8 mouse cellular contexts compared by ENCODE assay signal in the genomic region with DNA sequence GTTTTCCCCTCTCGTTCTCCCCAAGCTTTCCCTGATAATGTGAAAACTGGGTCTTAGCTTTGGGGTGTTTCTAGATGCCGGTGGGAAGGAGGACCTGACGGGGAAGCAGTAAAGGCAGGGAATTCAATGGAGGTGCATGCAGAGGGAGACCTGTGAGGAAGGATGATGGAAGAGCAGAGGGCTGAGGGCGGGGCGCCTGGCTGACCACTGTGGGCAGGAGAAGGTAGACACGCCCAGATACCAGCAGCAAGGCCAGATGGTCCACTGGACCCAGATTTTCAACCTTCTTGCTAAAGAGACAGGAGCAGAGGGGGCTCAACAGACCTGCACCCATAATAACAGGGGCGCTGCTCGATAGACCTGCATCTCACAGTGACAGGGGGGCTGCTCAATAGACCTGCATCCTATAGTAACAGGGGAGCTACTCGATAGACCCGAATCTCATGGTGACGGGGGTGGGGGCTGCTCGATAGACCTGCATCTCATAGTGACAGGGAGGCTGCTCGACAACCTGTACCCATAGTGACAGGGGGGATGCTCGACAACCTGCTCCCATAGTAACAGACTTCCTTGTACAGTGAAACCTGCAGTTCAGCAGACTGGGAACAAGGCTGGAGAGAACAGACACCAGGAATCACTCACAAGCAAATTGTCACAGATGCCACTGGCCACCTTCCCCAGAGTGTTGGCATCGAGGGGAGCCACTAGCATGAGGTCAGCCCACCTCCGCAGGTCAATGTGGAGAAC. TPM values are rescaled to one million over a fixed set of nuclear protein-coding genes. Genes with fewer than 3 reads are reported as not detected.
DNase-seq lines count a peak whose midpoint lies in the region; ATAC-seq and TF ChIP-seq lines count a peak whose summit lies in the region.

No protein-coding gene starts in this region.

- H3K27me3 ChIP-seq in kidney, embryonic 16.5 days (ENCODE audit: insufficient read depth, low read length), result no peaks in the 10 kb centered on the region
- no peaks in the 10 kb centered on the region for H3K27me3 ChIP-seq in testis, adult 2 months (ENCODE audit: control insufficient read depth, insufficient read depth, low read length)
- no peaks in the 10 kb centered on the region for H3K27me3 ChIP-seq in intestine, embryonic 16.5 days (replicated peaks; ENCODE audit: control insufficient read depth, insufficient read depth, low read length)

- H3K4me3 ChIP-seq in kidney, embryonic 16.5 days (ENCODE audit: low read length), result no peak overlapping the region
- no peak overlapping the region for H3K4me3 ChIP-seq in testis, adult 2 months (ENCODE audit: control insufficient read depth, low read depth, low read length)
- H3K4me3 ChIP-seq in intestine, embryonic 16.5 days (ENCODE audit: low read length), result no peak overlapping the region

- ATAC-seq in kidney, embryonic 16.5 days (ENCODE audit: low FRiP score, low TSS enrichment), result no peak
- ATAC-seq in intestine, embryonic 16.5 days, result no peak

- H3K4me1 ChIP-seq in kidney, embryonic 16.5 days (ENCODE audit: insufficient read depth, low read length), result peaks cover 29% of the 10 kb centered on the region
- H3K4me1 ChIP-seq in testis, adult 2 months (ENCODE audit: control insufficient read depth, insufficient read depth, low read length), result peaks cover 10% of the 10 kb centered on the region
- peaks cover 27% of the 10 kb centered on the region for H3K4me1 ChIP-seq in intestine, embryonic 16.5 days (ENCODE audit: control insufficient read depth, insufficient read depth, low read length)

- DNase-seq in kidney, postnatal 4 days, result no peak
- DNase-seq in testis, postnatal 14 days (ENCODE audit: low spot score), result no peak
- DNase-seq in T-cell, adult 2 months (ENCODE audit: low spot score), result no peak
- DNase-seq in left cerebral cortex, postnatal 10 days (ENCODE audit: extremely low spot score in 1 of 2, low spot score in 2 of 2), result no peak
- DNase-seq in thymus, postnatal 14 days, result no peak

- peak overlapping the region; percentile 96 for H3K27ac ChIP-seq in kidney, embryonic 16.5 days (ENCODE audit: low read length)
- peak overlapping the region; percentile 90 for H3K27ac ChIP-seq in testis, adult 2 months (ENCODE audit: control insufficient read depth, insufficient read depth, low read depth, low read length)
- peak overlapping the region; percentile 99 for H3K27ac ChIP-seq in intestine, embryonic 16.5 days (ENCODE audit: low read length)

- 0 out of 2 replicates have a peak, but pooled peaks cover under 1% of the 10 kb centered on the region for H3K36me3 ChIP-seq in kidney, embryonic 16.5 days (ENCODE audit: insufficient read depth, low read length)
- H3K36me3 ChIP-seq in testis, adult 2 months (ENCODE audit: control insufficient read depth, insufficient read depth, low read length), result peaks cover 1% of the 10 kb centered on the region; the same call in 1 of the 2 replicates
- H3K36me3 ChIP-seq in intestine, embryonic 16.5 days (ENCODE audit: control insufficient read depth, insufficient read depth, low read length), result no peaks in the 10 kb centered on the region

- WGBS in kidney, embryonic 16.5 days, result 84% methylated on average over 16 of the region's 16 CpGs
- WGBS in intestine, embryonic 16.5 days, result 75% methylated on average over 16 of the region's 16 CpGs

- no peaks in the 10 kb centered on the region for H3K9me3 ChIP-seq in kidney, embryonic 16.5 days (ENCODE audit: low read length)
- H3K9me3 ChIP-seq in intestine, embryonic 16.5 days (ENCODE audit: control insufficient read depth, low read length), result no peaks in the 10 kb centered on the region

- TF ChIP-seq POLR2A in testis, adult 2 months (IDR thresholded peaks at IDR 0.05; ENCODE audit: control insufficient read depth, low read depth, low read length), result no peak

- no peak overlapping the region for H3K9ac ChIP-seq in kidney, embryonic 16.5 days (replicated peaks; ENCODE audit: low read length)
- H3K9ac ChIP-seq in intestine, embryonic 16.5 days (ENCODE audit: low read depth, low read length), result peak overlapping the region; percentile 60

- TF ChIP-seq CTCF in testis, adult 2 months (IDR thresholded peaks at IDR 0.05; ENCODE audit: control insufficient read depth, insufficient read depth, insufficient replicate concordance, low read depth, low read length), result no peak

- no peak overlapping the region for H3K4me2 ChIP-seq in kidney, embryonic 16.5 days (replicated peaks; ENCODE audit: low read depth, low read length)
- H3K4me2 ChIP-seq in intestine, embryonic 16.5 days (ENCODE audit: low read depth, low read length), result no peak overlapping the region; the same call in 1 of the 2 replicates

- intact Hi-C loops in left cerebral cortex, postnatal 10 days (cut with DNase I), result no loop called here

RNA-seq across cellular contexts. Expression of gene Ppcdc, which starts 20.2 kb away (rescaled TPM):
- polyA plus RNA-seq in kidney, embryonic 16.5 days (2015; fragmentation: Nextera tagmentation; extraction: Ambion mirVana), result 29.7 and 30.5 TPM in 2 replicates
- polyA plus RNA-seq in testis, adult 2 months (2012; rRNA removed), result 37.5 and 39.1 TPM in 2 replicates
- 25.2 and 29.4 TPM in 2 replicates for polyA plus RNA-seq in intestine, embryonic 16.5 days (2015; fragmentation: Nextera tagmentation; extraction: Ambion mirVana)
- total RNA-seq in left cerebral cortex, postnatal 10 days (2021), result 10 to 100 TPM; 11.7 to 13.0 TPM

RNA-seq across cellular contexts. Expression of gene Scamp5, which starts 48.2 kb away (rescaled TPM):
- polyA plus RNA-seq in kidney, embryonic 16.5 days (2015; fragmentation: Nextera tagmentation; extraction: Ambion mirVana), result 17.7 and 20.2 TPM in 2 replicates
- polyA plus RNA-seq in testis, adult 2 months (2012; rRNA removed), result 5.7 and 6.2 TPM in 2 replicates
- 15.2 and 16.2 TPM in 2 replicates for polyA plus RNA-seq in intestine, embryonic 16.5 days (2015; fragmentation: Nextera tagmentation; extraction: Ambion mirVana)
- total RNA-seq in left cerebral cortex, postnatal 10 days (2021), result 100 to 1,000 TPM; 387 to 389 TPM
